In the genomic region with DNA sequence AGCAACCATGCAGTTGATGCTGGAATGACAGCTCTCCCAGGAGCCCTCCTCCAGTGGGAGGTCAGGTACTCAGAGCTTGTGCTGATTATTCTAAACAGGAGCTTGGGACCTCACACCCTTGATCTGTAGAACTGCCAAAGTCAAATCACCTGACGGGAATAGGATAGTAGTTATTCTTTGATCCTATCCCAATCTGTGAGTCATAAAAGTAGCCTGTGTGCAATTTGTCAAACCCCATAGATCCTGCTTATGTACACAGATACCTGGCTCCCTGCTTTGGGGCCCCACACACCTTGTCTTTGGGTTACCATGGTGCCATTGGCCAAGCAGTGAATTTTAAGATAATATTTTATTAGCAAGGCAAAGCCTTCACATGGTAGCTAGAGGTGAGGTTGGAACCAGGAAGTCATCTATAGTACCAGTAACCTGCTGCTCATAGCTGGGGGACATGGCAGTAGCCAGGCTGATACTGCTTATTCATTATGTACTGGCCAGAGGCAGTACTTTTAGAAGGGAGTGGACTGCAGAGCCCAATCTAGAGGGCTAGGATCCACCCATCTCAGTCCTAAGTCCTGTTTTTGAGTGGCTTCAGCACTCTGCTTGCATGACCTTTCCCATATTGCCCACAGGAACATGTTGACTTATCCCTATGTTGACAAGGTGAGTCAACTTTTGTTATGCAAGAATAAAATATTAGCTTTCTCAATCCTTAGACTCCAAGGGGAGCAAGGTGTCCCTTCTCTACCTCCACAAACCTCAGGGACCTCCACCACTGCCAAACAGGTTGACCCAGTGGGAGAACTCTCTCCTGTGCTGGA, we compare ENCODE assay signal across 16 mouse cellular contexts.
DNase-seq lines count a peak whose midpoint lies in the region; ATAC-seq and TF ChIP-seq lines count a peak whose summit lies in the region.
"Had no signal": no experiment of that assay in that cellular context is flagged by ENCODE, and none has a peak within 500 bp of the region (broad histone marks: within the 10 kb centered on the region; RNA-seq: fewer than 3 reads in every experiment).

No protein-coding gene starts in this region.

- WGBS in liver, embryonic 12.5 days (ENCODE audit: insufficient replicate concordance): 69% methylated on average over 1 of the region's 1 CpGs
- 73% methylated on average over 1 of the region's 1 CpGs for WGBS in liver, embryonic 11.5 days
- 59% methylated on average over 1 of the region's 1 CpGs for WGBS in intestine, embryonic 16.5 days
- 67% methylated on average over 1 of the region's 1 CpGs for WGBS in stomach, embryonic 14.5 days
- WGBS in kidney, adult 2 months: 64% methylated on average over 1 of the region's 1 CpGs

- no peak overlapping the region for H3K4me3 ChIP-seq in liver, embryonic 12.5 days
- H3K4me3 ChIP-seq in liver, embryonic 11.5 days (ENCODE audit: low read depth, low read length): no peak overlapping the region
- H3K4me3 ChIP-seq in intestine, embryonic 16.5 days (ENCODE audit: low read length): no peak overlapping the region
- H3K4me3 ChIP-seq in stomach, embryonic 14.5 days (ENCODE audit: low read depth, low read length): no peak overlapping the region
- no peak overlapping the region for H3K4me3 ChIP-seq in kidney, adult 2 months (ENCODE audit: insufficient read depth, low read depth, low read length)
- H3K4me3 ChIP-seq: embryonic facial prominence, embryonic 12.5 days; limb, embryonic 12.5 days had no signal

- TF ChIP-seq POLR2A in kidney, adult 2 months (IDR thresholded peaks at IDR 0.05; ENCODE audit: low read depth, low read length): no peak

- no peaks in the 10 kb centered on the region for H3K9me3 ChIP-seq in liver, embryonic 12.5 days (replicated peaks)
- no peaks in the 10 kb centered on the region for H3K9me3 ChIP-seq in liver, embryonic 11.5 days (ENCODE audit: control insufficient read depth, low read length)
- no peaks in the 10 kb centered on the region for H3K9me3 ChIP-seq in intestine, embryonic 16.5 days (ENCODE audit: control insufficient read depth, low read length)
- H3K9me3 ChIP-seq in stomach, embryonic 14.5 days (ENCODE audit: control insufficient read depth, low read depth, low read length): no peaks in the 10 kb centered on the region
- H3K9me3 ChIP-seq: embryonic facial prominence, embryonic 12.5 days; limb, embryonic 12.5 days had no signal

- no peaks in the 10 kb centered on the region for H3K36me3 ChIP-seq in liver, embryonic 12.5 days
- no peaks in the 10 kb centered on the region for H3K36me3 ChIP-seq in liver, embryonic 11.5 days (ENCODE audit: control insufficient read depth, insufficient read depth, low read length)
- no peaks in the 10 kb centered on the region for H3K36me3 ChIP-seq in intestine, embryonic 16.5 days (ENCODE audit: control insufficient read depth, insufficient read depth, low read length)
- H3K36me3 ChIP-seq in stomach, embryonic 14.5 days (ENCODE audit: control insufficient read depth, insufficient read depth, low read length): no peaks in the 10 kb centered on the region
- H3K36me3 ChIP-seq in kidney, adult 2 months (ENCODE audit: control insufficient read depth, insufficient read depth, low read length): no peaks in the 10 kb centered on the region
- H3K36me3 ChIP-seq: embryonic facial prominence, embryonic 12.5 days; limb, embryonic 12.5 days had no signal

- TF ChIP-seq CTCF in kidney, adult 2 months (conservative IDR thresholded peaks at IDR 0.05; ENCODE audit: insufficient read depth, insufficient read length, low read depth, low read length): no peak

- H3K27ac ChIP-seq in liver, embryonic 12.5 days: no peak overlapping the region
- no peak overlapping the region for H3K27ac ChIP-seq in liver, embryonic 11.5 days (ENCODE audit: low read depth, low read length)
- H3K27ac ChIP-seq in intestine, embryonic 16.5 days (ENCODE audit: low read length): peak overlapping the region; percentile 58; the same call in 1 of the 2 replicates
- H3K27ac ChIP-seq in stomach, embryonic 14.5 days (ENCODE audit: low read length): no peak overlapping the region
- H3K27ac ChIP-seq in kidney, adult 2 months (ENCODE audit: insufficient read depth, low read depth, low read length): no peak overlapping the region
- H3K27ac ChIP-seq: embryonic facial prominence, embryonic 12.5 days; limb, embryonic 12.5 days had no signal

- H3K4me1 ChIP-seq in liver, embryonic 12.5 days: peaks cover 14% of the 10 kb centered on the region; the same call in 1 of the 2 replicates
- H3K4me1 ChIP-seq in liver, embryonic 11.5 days (replicated peaks; ENCODE audit: control insufficient read depth, insufficient read depth, low read length): 0 out of 2 replicates have a peak, but pooled peaks cover 2% of the 10 kb centered on the region
- 0 out of 2 replicates have a peak, but pooled peaks cover 7% of the 10 kb centered on the region for H3K4me1 ChIP-seq in intestine, embryonic 16.5 days (ENCODE audit: control insufficient read depth, insufficient read depth, low read length)
- H3K4me1 ChIP-seq in stomach, embryonic 14.5 days (ENCODE audit: control insufficient read depth, insufficient read depth, low read length): no peaks in the 10 kb centered on the region
- no peaks in the 10 kb centered on the region for H3K4me1 ChIP-seq in kidney, adult 2 months (ENCODE audit: control insufficient read depth, insufficient read depth, low read length)
- H3K4me1 ChIP-seq: embryonic facial prominence, embryonic 12.5 days had no signal

- intact Hi-C loops in left cerebral cortex, postnatal 4 days (cut with DNase I): no loop called here

- no peaks in the 10 kb centered on the region for H3K27me3 ChIP-seq in liver, embryonic 12.5 days (replicated peaks)
- H3K27me3 ChIP-seq in liver, embryonic 11.5 days (replicated peaks; ENCODE audit: control insufficient read depth, insufficient read depth, low read length): no peaks in the 10 kb centered on the region
- no peaks in the 10 kb centered on the region for H3K27me3 ChIP-seq in intestine, embryonic 16.5 days (replicated peaks; ENCODE audit: control insufficient read depth, insufficient read depth, low read length)
- no peaks in the 10 kb centered on the region for H3K27me3 ChIP-seq in stomach, embryonic 14.5 days (ENCODE audit: control insufficient read depth, insufficient read depth, low read length)
- no peaks in the 10 kb centered on the region for H3K27me3 ChIP-seq in kidney, adult 2 months (replicated peaks; ENCODE audit: control insufficient read depth, insufficient read depth, low read length)
- H3K27me3 ChIP-seq: embryonic facial prominence, embryonic 12.5 days; limb, embryonic 12.5 days had no signal

- ATAC-seq in liver, embryonic 12.5 days: peak; percentile 68
- no peak for ATAC-seq in liver, embryonic 11.5 days (replicated peaks; ENCODE audit: low FRiP score)
- peak; percentile 96 for ATAC-seq in intestine, embryonic 16.5 days
- ATAC-seq in stomach, embryonic 14.5 days (ENCODE audit: insufficient number of reproducible peaks, insufficient read depth, low FRiP score, low read depth): peak; percentile 77
- ATAC-seq: forebrain, postnatal 0 days; midbrain, embryonic 16.5 days had no signal

- no peak overlapping the region for H3K9ac ChIP-seq in liver, embryonic 12.5 days
- no peak overlapping the region for H3K9ac ChIP-seq in liver, embryonic 11.5 days (ENCODE audit: low read depth, low read length)
- no peak overlapping the region for H3K9ac ChIP-seq in intestine, embryonic 16.5 days (ENCODE audit: low read depth, low read length)
- no peak overlapping the region for H3K9ac ChIP-seq in stomach, embryonic 14.5 days (replicated peaks; ENCODE audit: low read depth, low read length)
- H3K9ac ChIP-seq: embryonic facial prominence, embryonic 12.5 days; forebrain, postnatal 0 days; limb, embryonic 12.5 days had no signal

- DNase-seq in liver, embryonic 11.5 days (ENCODE audit: low spot score): no peak
- DNase-seq in fat pad, adult 2 months (ENCODE audit: extremely low read depth, low read depth, low spot score): peak; percentile 23
- no peak for DNase-seq in left cerebral cortex, postnatal 4 days
- no peak for DNase-seq in kidney, adult 2 months
- DNase-seq: adrenal gland, postnatal 10 days; forebrain, postnatal 0 days; heart, adult 18-20 months; kidney, adult 11 months; kidney, postnatal 10 days; thymus, postnatal 4 days had no signal

- no peak overlapping the region for H3K4me2 ChIP-seq in liver, embryonic 12.5 days
- H3K4me2 ChIP-seq in liver, embryonic 11.5 days: no peak overlapping the region
- no peak overlapping the region for H3K4me2 ChIP-seq in intestine, embryonic 16.5 days (ENCODE audit: low read depth, low read length)
- no peak overlapping the region for H3K4me2 ChIP-seq in stomach, embryonic 14.5 days (replicated peaks; ENCODE audit: low read depth, low read length)
- H3K4me2 ChIP-seq: embryonic facial prominence, embryonic 12.5 days; limb, embryonic 12.5 days had no signal
